Mouse (Mus musculus) common myeloid progenitor, adult 5-6 weeks (primary cell): ENCODE measurements at regions not wholly inside any gene's neighbourhood (a gene's known extent, or its start where the extent isn't known, plus 50 kb on each side); places are given as distances from the start of the nearest gene placed in this dataset.

Source experiments
- ATAC-seq: replicated peaks from 2 replicates; pipeline ENCODE4 v1.8.0; 2016; ENCODE audit warnings: low read depth, mild to moderate bottlenecking, moderate TSS enrichment, inconsistent platforms; ENCODE audit not compliant: poor library complexity, severe bottlenecking

GRCm38 (mm10) chr1:35821791-35822190 is 246.4 kb upstream of the Hs6st1 start:
- no peak for ATAC-seq

- peak; percentile 53 for ATAC-seq
These were observed 245.6 kb upstream of the Hs6st1 start for GRCm38 (mm10) chr1:35822376-35823202.

- ATAC-seq = no peak
These were observed 244.7 kb upstream of the Hs6st1 start for GRCm38 (mm10) chr1:35823496-35823895.

GRCm38 (mm10) chr1:35823981-35824880 is 244.0 kb upstream of the Hs6st1 start:
- ATAC-seq = no peak

- no peak for ATAC-seq
These were observed 242.7 kb upstream of the Hs6st1 start for GRCm38 (mm10) chr1:35825531-35825966.

- ATAC-seq = no peak
These were observed 241.6 kb upstream of the Hs6st1 start for GRCm38 (mm10) chr1:35826575-35827114.

GRCm38 (mm10) chr1:35827471-35827870 is 240.7 kb upstream of the Hs6st1 start:
- ATAC-seq = no peak

- ATAC-seq = no peak
These were observed 234.0 kb upstream of the Hs6st1 start for GRCm38 (mm10) chr1:35834180-35834579.

GRCm38 (mm10) chr1:35836552-35836951 is 231.6 kb upstream of the Hs6st1 start:
- no peak for ATAC-seq

GRCm38 (mm10) chr1:35838625-35839024 is 229.6 kb upstream of the Hs6st1 start:
- no peak for ATAC-seq

GRCm38 (mm10) chr1:35839446-35839845 is 228.8 kb upstream of the Hs6st1 start:
- peak; percentile 84 for ATAC-seq

- ATAC-seq = no peak
These were observed 226.6 kb upstream of the Hs6st1 start for GRCm38 (mm10) chr1:35841626-35842025.

GRCm38 (mm10) chr1:35842707-35843106 is 225.5 kb upstream of the Hs6st1 start:
- ATAC-seq = no peak

- no peak for ATAC-seq
These were observed 224.6 kb upstream of the Hs6st1 start for GRCm38 (mm10) chr1:35843566-35843965.

- peak; percentile 39 for ATAC-seq
These were observed 221.8 kb upstream of the Hs6st1 start for GRCm38 (mm10) chr1:35846224-35846936.

- ATAC-seq = peak; percentile 19; the same call in 1 of the 2 replicates
These were observed 219.8 kb upstream of the Hs6st1 start for GRCm38 (mm10) chr1:35848160-35848954.

- ATAC-seq = no peak
These were observed 218.6 kb upstream of the Hs6st1 start for GRCm38 (mm10) chr1:35849406-35850190.

GRCm38 (mm10) chr1:35850191-35850545 is 218.0 kb upstream of the Hs6st1 start:
- 0 out of 2 replicates have a peak, but pooled peaks have one; percentile 17 for ATAC-seq
